Mouse (Mus musculus): Measurements from ENCODE around the gene Slc10a7. TPM values are rescaled to one million over a fixed set of nuclear protein-coding genes. Genes with fewer than 3 reads are reported as not detected.
"Not testable (repeated sequence)": the region's sequence is repeated elsewhere in the genome, so short reads cannot be mapped to it uniquely, and the experiment has no call there.

The Slc10a7 gene
- polyA plus RNA-seq, 1 experiment, result not detected

DNA sequence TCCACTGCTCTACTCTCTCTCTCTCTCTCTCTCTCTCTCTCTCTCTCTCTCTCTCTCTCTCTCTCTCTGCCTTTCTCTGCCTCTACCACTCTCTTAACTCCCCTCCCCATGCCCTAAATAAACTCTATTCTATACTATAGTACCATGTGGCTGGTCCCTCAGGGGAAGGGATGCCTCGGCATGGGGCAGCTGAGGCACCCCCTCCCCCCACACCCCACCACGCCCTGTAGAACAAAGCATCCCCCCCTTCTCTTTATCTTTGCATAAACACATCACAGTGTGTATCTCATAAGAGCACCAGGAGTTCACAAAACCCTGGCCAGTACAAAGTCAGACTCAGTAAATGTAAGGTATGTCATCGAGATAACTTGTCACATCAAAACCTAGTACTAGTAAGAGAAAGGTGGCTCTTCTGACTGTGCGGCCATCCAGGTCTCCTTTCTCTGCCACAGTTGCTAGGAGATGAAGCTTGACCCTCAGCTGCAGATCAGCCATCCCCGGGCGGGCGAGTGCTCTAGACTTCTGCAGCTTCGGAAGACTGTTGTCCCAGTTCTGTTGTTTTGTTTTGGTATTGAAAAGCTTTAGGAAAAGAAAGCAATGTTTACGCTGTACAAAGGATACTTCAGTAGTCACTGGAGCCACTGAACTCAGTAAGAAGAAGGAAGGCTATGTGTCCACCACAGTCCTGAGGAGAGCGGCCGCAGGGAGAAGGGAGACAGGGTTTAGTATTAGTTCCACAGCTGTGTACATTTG is 194.1 kb downstream of the Slc10a7 start:
- 76% methylated on average over 11 of the region's 11 CpGs for WGBS
- Histone ChIP-seq H3K4me1 (ENCODE audit: control insufficient read depth, insufficient read depth, low read length) (no peaks in the 10 kb centered on the region), H3K27ac (ENCODE audit: insufficient read depth, low read depth, low read length) (no peak overlapping the region), H3K4me3 (ENCODE audit: insufficient read depth, low read depth, low read length) (no peak overlapping the region)
- TF ChIP-seq CTCF (IDR thresholded peaks at IDR 0.05; ENCODE audit: insufficient read depth, low read depth, low read length), result no peak
- no peak for TF ChIP-seq POLR2A (IDR thresholded peaks at IDR 0.05; ENCODE audit: insufficient read depth, low read depth, low read length)

DNA sequence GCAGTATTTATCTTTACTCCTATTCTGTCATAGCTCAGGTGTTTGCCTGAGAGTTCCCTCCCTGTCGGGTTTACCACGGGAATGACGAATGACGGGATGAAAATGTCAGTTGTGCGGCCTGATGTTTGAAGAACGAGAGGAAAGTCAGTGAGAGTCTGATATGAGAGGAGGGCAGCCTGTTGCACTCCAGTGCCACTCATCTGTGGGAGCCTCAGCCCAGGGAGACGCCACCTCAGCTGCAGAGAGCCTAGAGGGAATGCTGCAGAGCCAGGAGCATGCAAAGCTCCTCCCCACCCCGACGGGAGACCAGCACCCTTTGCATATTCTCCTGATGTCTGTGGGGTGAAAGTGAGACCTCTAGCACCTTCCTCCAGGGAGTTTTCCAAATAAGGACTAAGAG is 196.8 kb downstream of the Slc10a7 start:
- H3K4me3 ChIP-seq (ENCODE audit: insufficient read depth, low read depth, low read length), result no peak overlapping the region
- no peaks in the 10 kb centered on the region for H3K4me1 ChIP-seq (ENCODE audit: control insufficient read depth, insufficient read depth, low read length)
- WGBS, result 85% methylated on average over 9 of the region's 9 CpGs
- TF ChIP-seq POLR2A (IDR thresholded peaks at IDR 0.05; ENCODE audit: insufficient read depth, low read depth, low read length) (no peak), CTCF (IDR thresholded peaks at IDR 0.05; ENCODE audit: insufficient read depth, low read depth, low read length) (no peak)
- H3K27ac ChIP-seq (ENCODE audit: insufficient read depth, low read depth, low read length), result no peak overlapping the region

DNA sequence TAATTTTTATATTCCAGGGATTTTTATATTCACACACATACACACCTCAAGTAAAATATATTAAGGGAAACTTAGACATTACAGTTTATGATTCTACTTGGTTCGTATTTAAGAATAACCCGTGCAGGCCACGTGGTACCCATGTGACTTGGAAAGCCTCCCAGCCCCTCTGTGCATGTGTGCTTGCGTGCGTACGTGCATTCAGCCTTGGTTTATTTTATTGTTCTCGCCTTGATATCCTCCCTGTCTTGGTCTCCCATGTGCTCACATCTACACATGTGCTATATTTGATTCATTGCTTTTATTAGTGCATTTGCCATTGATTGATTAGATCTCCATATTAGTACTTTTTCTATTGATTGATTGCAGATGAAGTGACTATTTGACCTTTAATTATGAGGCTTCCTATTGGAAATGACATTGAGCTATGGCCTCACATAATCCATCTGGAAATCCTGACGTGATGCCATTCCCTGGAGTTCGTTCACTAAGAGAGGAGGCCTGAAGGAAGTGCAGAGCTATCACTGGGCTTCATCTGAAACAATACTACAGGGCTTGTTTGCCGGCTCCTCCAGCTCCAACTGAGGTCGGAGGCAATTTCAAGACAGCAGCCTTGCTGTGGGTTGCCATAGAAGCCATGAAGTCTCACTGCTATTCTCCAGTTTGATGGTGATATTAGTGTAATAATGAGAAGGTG is 200.9 kb downstream of the Slc10a7 start:
- 92% methylated on average over 11 of the region's 11 CpGs for WGBS
- H3K27ac ChIP-seq (ENCODE audit: insufficient read depth, low read depth, low read length), result no peak overlapping the region
- H3K4me1 ChIP-seq (ENCODE audit: control insufficient read depth, insufficient read depth, low read length), result no peaks in the 10 kb centered on the region
- no peak overlapping the region for H3K4me3 ChIP-seq (ENCODE audit: insufficient read depth, low read depth, low read length)
- TF ChIP-seq POLR2A (IDR thresholded peaks at IDR 0.05; ENCODE audit: insufficient read depth, low read depth, low read length), result no peak
- TF ChIP-seq CTCF (IDR thresholded peaks at IDR 0.05; ENCODE audit: insufficient read depth, low read depth, low read length), result no peak

DNA sequence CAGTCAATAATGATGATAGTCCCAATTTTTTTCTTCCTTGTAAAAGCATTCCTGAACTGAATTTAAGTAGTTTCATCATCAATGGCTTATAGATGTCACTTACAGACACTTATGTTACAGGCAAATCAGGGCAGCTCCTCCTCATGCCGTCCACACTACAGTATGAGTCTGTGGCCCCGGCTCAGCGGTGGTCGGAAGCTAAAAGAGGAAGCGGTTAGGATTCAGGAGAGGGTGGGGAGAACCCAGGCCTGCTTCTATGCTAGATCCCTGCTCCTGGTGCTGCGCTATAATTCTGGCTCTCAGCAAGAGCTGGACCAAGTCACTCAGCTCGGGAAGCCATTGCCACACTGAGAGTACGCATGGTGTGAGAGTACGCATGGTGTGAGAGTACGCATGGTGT is 201.8 kb downstream of the Slc10a7 start:
- no peaks in the 10 kb centered on the region for H3K4me1 ChIP-seq (ENCODE audit: control insufficient read depth, insufficient read depth, low read length)
- H3K27ac ChIP-seq (ENCODE audit: insufficient read depth, low read depth, low read length), result no peak overlapping the region
- WGBS, result 98% methylated on average over 10 of the region's 10 CpGs
- H3K4me3 ChIP-seq (ENCODE audit: insufficient read depth, low read depth, low read length), result no peak overlapping the region
- no peak for TF ChIP-seq CTCF (IDR thresholded peaks at IDR 0.05; ENCODE audit: insufficient read depth, low read depth, low read length)
- no peak for TF ChIP-seq POLR2A (IDR thresholded peaks at IDR 0.05; ENCODE audit: insufficient read depth, low read depth, low read length)

DNA sequence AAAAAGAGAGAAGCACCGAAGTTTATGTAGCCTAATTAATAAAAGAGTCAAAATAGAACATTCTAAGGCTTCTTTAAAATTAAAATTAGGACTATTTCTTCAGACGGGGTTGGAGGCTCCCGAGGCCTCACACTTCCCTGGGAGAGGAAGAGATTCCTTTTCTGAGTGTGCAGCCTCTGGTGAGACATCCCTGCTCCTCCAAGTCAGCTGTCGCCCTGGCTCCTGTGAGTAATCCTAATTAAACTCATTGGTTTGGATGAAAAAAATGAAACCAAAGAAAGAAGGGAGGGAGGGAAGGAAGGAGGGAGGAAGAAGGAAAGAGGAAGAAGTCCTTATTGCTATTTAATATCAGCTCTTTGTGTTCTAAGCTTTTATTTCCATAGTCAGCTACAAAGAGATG is 205.7 kb downstream of the Slc10a7 start:
- WGBS, result 65% methylated on average over 4 of the region's 4 CpGs
- Histone ChIP-seq H3K27ac (ENCODE audit: insufficient read depth, low read depth, low read length) (no peak overlapping the region), H3K4me3 (ENCODE audit: insufficient read depth, low read depth, low read length) (no peak overlapping the region), H3K4me1 (ENCODE audit: control insufficient read depth, insufficient read depth, low read length) (no peaks in the 10 kb centered on the region)
- no peak for TF ChIP-seq CTCF (IDR thresholded peaks at IDR 0.05; ENCODE audit: insufficient read depth, low read depth, low read length)
- no peak for TF ChIP-seq POLR2A (IDR thresholded peaks at IDR 0.05; ENCODE audit: insufficient read depth, low read depth, low read length)

DNA sequence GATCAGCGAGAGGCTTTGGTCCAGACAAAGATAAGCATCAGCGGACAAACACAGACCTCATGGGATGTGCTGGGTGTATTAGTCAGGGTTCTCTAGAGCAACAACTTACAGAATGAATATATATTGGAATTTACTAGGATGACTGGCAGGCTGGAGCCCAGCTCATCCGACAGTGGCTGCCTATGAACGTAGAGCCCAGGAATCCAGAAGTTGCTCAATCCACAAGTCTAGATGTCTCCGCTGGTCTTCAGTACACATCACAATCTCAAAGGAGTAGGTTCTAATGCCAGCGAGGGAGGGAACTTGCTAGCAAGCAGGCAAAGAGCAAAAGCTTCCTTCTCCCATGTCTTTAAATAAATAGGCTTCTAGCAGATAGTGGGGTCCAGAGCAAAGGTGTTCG is 207.4 kb downstream of the Slc10a7 start:
- Histone ChIP-seq H3K27ac (ENCODE audit: insufficient read depth, low read depth, low read length) (no peak overlapping the region), H3K4me1 (ENCODE audit: control insufficient read depth, insufficient read depth, low read length) (no peaks in the 10 kb centered on the region), H3K4me3 (ENCODE audit: insufficient read depth, low read depth, low read length) (no peak overlapping the region)
- 96% methylated on average over 7 of the region's 7 CpGs for WGBS
- TF ChIP-seq CTCF (IDR thresholded peaks at IDR 0.05; ENCODE audit: insufficient read depth, low read depth, low read length), result no peak
- no peak for TF ChIP-seq POLR2A (IDR thresholded peaks at IDR 0.05; ENCODE audit: insufficient read depth, low read depth, low read length)

DNA sequence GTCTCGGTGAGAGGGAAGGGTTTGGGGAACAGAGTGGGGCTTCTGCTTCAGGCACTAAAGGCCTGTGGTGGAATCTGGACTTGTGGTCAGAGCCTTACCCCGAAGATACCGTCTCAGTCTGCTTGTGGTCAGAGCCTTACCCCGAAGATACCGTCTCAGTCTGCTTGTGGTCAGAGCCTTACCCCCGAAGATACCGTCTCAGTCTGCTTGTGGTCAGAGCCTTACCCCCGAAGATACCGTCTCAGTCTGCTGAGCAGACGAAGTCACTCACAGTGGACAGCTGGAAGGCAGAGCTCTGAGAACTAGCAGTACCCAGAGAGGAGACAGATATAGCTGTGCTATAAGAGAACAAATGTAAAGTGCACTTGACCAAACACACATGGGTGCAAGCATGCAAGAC is 208.0 kb downstream of the Slc10a7 start:
- not testable (repeated sequence) for H3K4me3 ChIP-seq (ENCODE audit: insufficient read depth, low read depth, low read length); H3K4me1 ChIP-seq (ENCODE audit: control insufficient read depth, insufficient read depth, low read length); H3K27ac ChIP-seq (ENCODE audit: insufficient read depth, low read depth, low read length)
- WGBS, result 97% methylated on average over 10 of the region's 10 CpGs

DNA sequence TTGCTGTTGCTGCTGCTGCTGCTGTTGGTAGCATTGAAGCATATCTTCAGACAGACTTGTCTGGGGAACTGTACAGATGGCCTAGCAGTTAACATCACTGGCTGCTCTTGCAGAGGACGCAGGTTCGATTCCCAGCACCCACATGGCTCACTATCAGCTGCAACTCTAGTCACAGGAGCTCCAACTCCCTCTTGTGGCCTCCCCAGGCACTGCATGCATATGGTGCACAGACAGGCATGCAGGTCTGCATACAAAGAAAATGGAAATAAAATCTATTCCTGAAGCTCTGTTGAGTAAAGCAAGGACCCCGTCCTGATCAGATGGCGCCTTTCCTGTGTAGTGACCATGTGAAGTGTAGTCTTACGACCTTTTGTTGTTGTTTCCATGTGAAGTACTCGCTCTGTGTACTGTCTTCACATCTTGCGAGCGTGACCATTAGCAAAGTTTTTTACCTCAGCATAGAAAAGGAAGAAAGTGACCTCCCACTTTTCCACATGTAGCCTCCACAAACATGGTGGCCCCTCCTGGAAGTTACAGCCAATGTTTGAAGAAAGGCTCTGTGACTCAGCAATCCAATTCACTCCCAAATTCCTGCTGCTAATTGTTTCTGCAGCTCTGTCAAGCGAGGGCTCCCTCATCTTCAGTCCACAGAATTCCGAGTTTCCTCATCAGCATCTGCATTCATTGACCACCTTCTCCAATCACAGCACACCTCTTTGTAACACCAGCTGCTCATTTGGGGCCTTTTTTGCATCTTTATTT is 210.3 kb downstream of the Slc10a7 start:
- 91% methylated on average over 10 of the region's 10 CpGs for WGBS
- no peak overlapping the region for H3K27ac ChIP-seq (ENCODE audit: insufficient read depth, low read depth, low read length)
- no peak overlapping the region for H3K4me3 ChIP-seq (ENCODE audit: insufficient read depth, low read depth, low read length)
- no peak for TF ChIP-seq CTCF (IDR thresholded peaks at IDR 0.05; ENCODE audit: insufficient read depth, low read depth, low read length)
- TF ChIP-seq POLR2A (IDR thresholded peaks at IDR 0.05; ENCODE audit: insufficient read depth, low read depth, low read length), result no peak
- no peaks in the 10 kb centered on the region for H3K4me1 ChIP-seq (ENCODE audit: control insufficient read depth, insufficient read depth, low read length)

DNA sequence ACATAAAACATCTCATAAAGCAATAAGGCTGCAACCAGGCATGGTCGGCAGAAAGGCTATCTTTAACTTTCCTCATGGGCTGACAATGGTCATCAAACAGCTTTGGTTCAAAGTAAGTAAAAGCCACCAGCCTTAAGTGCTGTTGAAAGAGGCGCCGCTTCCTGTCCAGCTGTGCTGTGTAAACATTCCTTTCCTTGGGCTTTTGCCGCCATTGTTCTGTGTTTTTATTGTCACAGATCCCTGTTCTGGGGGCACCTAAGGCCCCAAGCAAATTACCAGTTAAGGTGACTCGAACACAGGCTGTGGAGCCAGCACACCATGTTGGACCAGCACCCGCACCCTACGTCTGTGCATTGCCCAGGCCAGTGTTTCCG is 210.9 kb downstream of the Slc10a7 start:
- WGBS, result 92% methylated on average over 8 of the region's 8 CpGs

More for the DNA sequence above, 210.9 kb downstream of the Slc10a7 start:
- Histone ChIP-seq H3K4me3 (ENCODE audit: insufficient read depth, low read depth, low read length) (no peak overlapping the region), H3K27ac (ENCODE audit: insufficient read depth, low read depth, low read length) (no peak overlapping the region), H3K4me1 (ENCODE audit: control insufficient read depth, insufficient read depth, low read length) (no peaks in the 10 kb centered on the region)
- no peak for TF ChIP-seq CTCF (IDR thresholded peaks at IDR 0.05; ENCODE audit: insufficient read depth, low read depth, low read length)
- TF ChIP-seq POLR2A (IDR thresholded peaks at IDR 0.05; ENCODE audit: insufficient read depth, low read depth, low read length), result no peak

All from olfactory bulb, adult 2 months (tissue).